Mouse (Mus musculus) heart, postnatal 25 days (tissue): ENCODE measurements around the gene Mfsd4b5. TPM values are rescaled to one million over a fixed set of nuclear protein-coding genes. Genes with fewer than 3 reads are reported as not detected.
"Not testable (repeated sequence)": the region's sequence is repeated elsewhere in the genome, so short reads cannot be mapped to it uniquely, and the experiment has no call there.

Experiments used
- DNase-seq: peaks from one replicate; pipeline ENCODE4 v3.0.0; 2022; ENCODE audit warnings: low spot score
- intact Hi-C: fragments of 180-260 bp; cut with DNase I; formaldehyde crosslinking; loops from one replicate; pipeline ENCODE4 v1.15.1; 2025
- total RNA-seq, 2 experiments: library from RNA; stranded (reverse); gene quantifications; 2 replicates each; pipeline ENCODE4 v1.2.3; 2021

Gene Mfsd4b5
- total RNA-seq, 2 experiments from 2014 or later, result 0.34 to 0.44 TPM

GRCm38 (mm10) chr10:39975771-39976170, 10.7 kb downstream of the Mfsd4b5 start:
- DNase-seq, result no peak
- intact Hi-C loops, result no loop called here

DNA sequence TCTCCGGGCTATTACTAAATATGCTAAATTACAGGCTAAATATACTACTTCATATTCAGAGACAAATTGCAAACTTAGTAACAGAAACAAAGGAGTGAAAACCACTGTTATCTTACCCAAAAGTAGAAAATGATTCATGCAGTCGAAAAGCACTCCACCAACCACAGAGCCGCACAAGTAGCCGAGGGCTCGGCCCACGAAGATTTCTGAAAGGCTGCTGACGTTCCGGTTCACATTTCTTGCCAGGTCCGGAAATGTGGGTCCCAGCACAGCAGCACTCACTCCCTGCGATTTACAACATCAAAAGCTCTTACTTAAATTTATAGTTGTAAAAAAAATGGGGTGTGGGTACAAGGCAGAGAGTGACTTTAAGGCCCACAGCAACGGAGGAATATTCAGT, 11.5 kb downstream of the Mfsd4b5 start:
- intact Hi-C loops, result no loop called here
- no peak for DNase-seq

GRCm38 (mm10) chr10:39967512-39967911, 18.9 kb downstream of the Mfsd4b5 start:
- intact Hi-C loops, result loop anchor here (10.0 kb wide), 1 partner anchor 247 kb away; no protein-coding TSS in a partner anchor
- DNase-seq, result no peak

DNA sequence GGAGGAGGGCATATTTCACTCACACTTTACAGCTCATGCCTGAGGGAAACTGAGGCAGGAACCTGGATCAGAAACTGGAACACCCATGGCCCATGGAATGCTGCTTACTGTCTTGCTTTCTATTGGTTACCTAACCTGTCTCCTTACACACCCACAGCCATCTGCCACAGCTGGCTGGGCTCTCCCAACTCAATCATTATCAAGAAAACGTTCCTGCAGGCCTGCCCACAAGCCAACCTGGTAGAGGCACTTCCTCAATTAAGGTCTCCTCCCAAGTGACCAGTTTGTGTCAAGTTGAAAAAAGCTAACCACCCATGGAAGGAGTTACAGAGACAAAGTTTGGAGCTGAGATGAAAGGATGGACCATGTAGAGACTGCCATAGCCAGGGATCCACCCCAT, 24.5 kb downstream of the Mfsd4b5 start:
- intact Hi-C loops, result loop anchor here (10.0 kb wide), 1 partner anchor 253 kb away; no protein-coding TSS in a partner anchor

DNA sequence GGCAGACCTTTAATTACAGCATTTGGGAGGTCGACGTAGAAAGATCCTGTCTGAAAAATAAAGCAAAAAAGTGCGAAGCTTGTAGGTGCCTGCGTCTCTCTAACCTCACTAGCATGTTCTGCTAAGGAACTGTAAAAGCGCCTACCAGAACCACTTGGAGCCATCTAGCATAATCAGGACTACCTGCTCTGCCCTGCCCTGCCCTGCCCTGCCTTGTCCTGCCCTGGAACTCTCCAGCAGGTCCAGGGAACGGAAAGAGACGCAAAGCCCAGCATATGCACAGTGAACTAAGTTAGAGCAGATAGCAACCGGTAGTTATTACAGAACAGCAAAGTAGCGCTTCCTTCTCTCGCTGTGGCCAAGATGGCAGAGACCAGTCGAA, 26.0 kb downstream of the Mfsd4b5 start:
- DNase-seq, result no peak
- intact Hi-C loops, result loop anchor here (10.0 kb wide), 1 partner anchor 254 kb away; no protein-coding TSS in a partner anchor

More for the DNA sequence above, 24.5 kb downstream of the Mfsd4b5 start:
- DNase-seq, result no peak

- intact Hi-C loops, result loop anchor here (5.0 to 10.0 kb wide), 2 partner anchors 63 to 255 kb away; partner anchors contain the start of gene Mfsd4b4
- DNase-seq, result peak; percentile 94
Measured at GRCm38 (mm10) chr10:39959761-39960440, 26.5 kb downstream of the Mfsd4b5 start, which contains the start of gene Mfsd4b3. Gene Mfsd4b3, minus strand, starts transcription at chr10:39960153.

- intact Hi-C loops, result loop anchor here (5.0 kb wide), 1 partner anchor 61 kb away; the partner anchor contains the start of gene Mfsd4b4
- no peak for DNase-seq
Measured at GRCm38 (mm10) chr10:39958266-39958665, 28.2 kb downstream of the Mfsd4b5 start.

- intact Hi-C loops, result loop anchor here (5.0 kb wide), 1 partner anchor 59 kb away; the partner anchor contains the start of gene Mfsd4b4
Measured at GRCm38 (mm10) chr10:39956340-39956878, 30.0 kb downstream of the Mfsd4b5 start.

GRCm38 (mm10) chr10:39955163-39955562, 31.3 kb downstream of the Mfsd4b5 start:
- DNase-seq, result no peak
- intact Hi-C loops, result loop anchor here (5.0 kb wide), 1 partner anchor 58 kb away; the partner anchor contains the start of gene Mfsd4b4

More at GRCm38 (mm10) chr10:39956340-39956878, 30.0 kb downstream of the Mfsd4b5 start:
- no peak for DNase-seq

GRCm38 (mm10) chr10:39949377-39949954, 37.0 kb downstream of the Mfsd4b5 start:
- intact Hi-C loops, result no loop called here
- DNase-seq, result no peak

GRCm38 (mm10) chr10:39947195-39947594, 39.3 kb downstream of the Mfsd4b5 start:
- DNase-seq, intact Hi-C loops: not testable (repeated sequence)

GRCm38 (mm10) chr10:39936553-39936952, 49.9 kb downstream of the Mfsd4b5 start:
- no peak for DNase-seq
- intact Hi-C loops, result no loop called here

GRCm38 (mm10) chr10:39926616-39927139, 59.8 kb downstream of the Mfsd4b5 start, which contains the start of gene Mfsd4b2:
Gene Mfsd4b2, minus strand, starts transcription at chr10:39926923.
- DNase-seq, result no peak
- intact Hi-C loops, result no loop called here

DNA sequence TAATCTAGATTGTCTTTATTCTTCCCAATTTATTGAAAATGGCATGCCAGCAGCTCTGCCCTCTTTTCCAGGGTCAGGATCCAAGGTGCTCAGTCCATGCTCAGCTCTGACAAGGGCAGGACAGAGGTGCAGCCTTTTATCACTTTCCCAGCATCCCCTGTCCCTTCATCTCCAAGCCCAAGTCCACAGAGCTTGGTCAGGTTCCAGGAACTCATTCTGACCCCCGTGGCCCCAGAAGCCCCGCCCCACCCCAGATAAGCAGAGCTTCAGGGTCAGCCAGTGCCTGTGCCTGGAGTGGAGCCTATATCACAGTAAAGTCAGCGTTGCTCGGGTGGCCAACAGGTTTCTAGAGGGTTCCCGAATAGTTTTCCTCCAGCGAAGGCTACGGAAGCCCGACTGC, 61.9 kb downstream of the Mfsd4b5 start:
- intact Hi-C loops, DNase-seq: not testable (repeated sequence)

DNA sequence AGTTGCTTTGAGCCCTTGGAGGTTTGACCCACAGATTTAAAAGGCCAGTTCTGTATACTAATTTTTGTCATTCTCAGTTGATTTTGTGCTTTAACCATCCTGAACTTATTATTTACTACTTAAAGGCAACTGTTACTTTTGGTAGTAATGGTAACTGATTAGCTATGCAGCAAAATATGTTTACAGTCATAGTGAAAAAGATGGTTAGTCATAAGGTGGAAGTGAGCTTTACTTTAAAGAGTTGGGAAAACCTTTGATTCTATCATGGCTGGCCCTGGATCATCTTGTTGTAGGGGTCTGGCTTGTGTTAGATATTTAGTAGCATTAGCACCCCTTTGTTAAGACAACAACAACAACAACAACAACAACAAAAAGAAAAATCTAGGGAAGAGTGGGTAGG, 73.8 kb downstream of the Mfsd4b5 start:
- no peak for DNase-seq
- intact Hi-C loops, result no loop called here

GRCm38 (mm10) chr10:39908768-39909441, 77.5 kb downstream of the Mfsd4b5 start:
- no peak for DNase-seq
- intact Hi-C loops, result no loop called here
